Mouse (Mus musculus) frontal cortex, adult (tissue): ENCODE measurements around the gene Cyp19a1.

Experiments used
- ATAC-seq: cut with Nextera tagmentation; 2 replicates; pipeline ENCODE4 v1.9.2; 2017; ENCODE audit warnings: mild to moderate bottlenecking, moderate library complexity, mixed read lengths; ENCODE audit not compliant: low TSS enrichment

Cyp19a1 gene

DNA sequence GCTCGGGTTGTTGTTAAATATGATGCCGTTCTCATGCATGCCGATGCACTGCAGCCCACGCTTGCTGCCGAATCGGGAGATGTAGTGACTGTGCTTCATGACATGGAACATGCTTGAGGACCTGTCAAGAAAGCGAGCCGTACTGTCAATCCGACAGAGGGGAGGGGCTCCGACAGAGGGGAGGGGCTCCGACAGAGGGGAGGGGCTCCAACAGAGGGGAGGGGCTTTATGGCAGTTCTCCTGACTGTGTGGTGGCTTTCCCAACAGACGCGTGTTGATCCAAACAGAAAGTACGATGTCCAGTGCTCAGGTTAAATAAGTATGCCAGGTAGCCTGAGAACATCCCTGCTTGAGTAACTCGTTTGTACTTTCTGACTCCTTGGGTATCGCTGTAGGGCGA is 87.7 kb downstream of the Cyp19a1 start:
- ATAC-seq, result no peak

DNA sequence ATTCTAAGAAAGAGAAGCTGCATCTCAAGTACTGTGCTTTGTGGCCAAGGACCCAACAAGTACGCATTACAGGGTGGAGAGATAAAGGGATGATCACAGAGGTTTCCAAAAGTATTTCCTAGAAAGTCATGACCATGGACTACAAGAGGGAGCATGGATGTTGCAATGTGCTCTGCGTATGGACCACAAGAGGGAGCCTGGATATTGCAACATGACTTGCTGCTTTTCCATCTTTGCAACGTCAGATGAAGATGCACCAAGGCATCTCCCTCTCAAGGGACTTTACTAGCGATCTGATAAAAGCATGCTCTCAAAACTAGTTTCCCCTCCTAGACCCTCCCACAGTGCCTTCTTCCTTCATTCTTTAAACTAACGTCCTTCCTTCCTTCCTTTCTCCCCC is 98.4 kb downstream of the Cyp19a1 start:
- ATAC-seq, result peak; percentile 91

DNA sequence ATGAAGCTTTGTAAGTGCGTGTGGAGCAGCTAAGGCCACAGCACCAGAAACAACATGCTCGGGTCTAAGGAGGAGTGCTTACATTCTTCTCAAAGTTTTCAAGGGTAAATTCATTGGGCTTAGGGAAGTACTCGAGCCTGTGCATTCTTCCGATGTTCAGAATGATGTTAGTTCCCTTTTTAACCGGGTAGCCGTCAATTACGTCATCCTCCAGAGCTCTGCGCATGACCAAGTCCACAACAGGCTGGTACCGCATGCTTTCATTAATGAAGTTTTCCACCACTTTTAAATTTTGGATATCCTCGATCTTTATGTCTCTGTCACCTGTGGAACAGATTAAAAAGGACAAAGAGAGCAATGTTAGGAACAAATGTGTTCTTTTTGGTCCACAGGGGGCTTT is 99.5 kb downstream of the Cyp19a1 start:
- ATAC-seq, result no peak

DNA sequence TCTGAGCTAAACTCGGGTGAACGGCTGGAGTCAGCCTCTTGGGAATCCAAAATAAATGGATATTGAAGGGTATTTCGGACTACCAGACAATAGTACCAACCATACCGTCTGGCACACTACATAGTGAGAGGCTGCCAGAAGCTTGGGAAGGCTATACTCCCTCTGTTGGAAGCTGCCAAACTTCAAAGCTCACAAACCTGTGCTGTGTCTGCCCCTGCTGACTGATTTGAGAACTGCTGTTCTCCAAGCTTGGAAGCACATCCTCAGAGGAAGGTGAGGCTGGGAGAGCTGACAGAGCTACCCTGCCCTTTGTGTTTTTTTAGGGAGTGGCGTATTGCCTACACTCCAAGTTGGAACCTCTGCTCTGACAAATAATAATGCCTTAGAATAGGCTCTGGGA is 104.8 kb downstream of the Cyp19a1 start:
- 0 out of 2 replicates have a peak, but pooled peaks have one; percentile 44 for ATAC-seq

DNA sequence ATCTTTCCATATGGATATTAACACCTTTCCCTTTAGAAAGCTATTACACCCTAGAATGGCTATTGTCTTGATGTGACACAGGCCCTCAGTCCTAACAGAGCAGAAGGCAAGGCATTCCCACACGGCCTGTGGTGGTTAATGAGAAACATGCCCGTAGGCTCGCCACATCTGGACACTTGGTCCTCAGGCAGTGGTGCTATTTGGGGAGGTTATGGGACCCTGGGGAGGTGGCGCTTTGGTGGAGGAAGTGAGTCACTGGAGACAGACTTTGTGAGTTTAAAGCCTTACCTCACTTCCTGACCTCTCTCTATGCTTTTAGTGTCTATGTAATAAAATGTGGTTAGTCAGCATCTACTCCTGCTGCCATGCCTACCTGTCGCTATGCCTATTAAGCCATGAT is 114.2 kb downstream of the Cyp19a1 start:
- no peak for ATAC-seq

DNA sequence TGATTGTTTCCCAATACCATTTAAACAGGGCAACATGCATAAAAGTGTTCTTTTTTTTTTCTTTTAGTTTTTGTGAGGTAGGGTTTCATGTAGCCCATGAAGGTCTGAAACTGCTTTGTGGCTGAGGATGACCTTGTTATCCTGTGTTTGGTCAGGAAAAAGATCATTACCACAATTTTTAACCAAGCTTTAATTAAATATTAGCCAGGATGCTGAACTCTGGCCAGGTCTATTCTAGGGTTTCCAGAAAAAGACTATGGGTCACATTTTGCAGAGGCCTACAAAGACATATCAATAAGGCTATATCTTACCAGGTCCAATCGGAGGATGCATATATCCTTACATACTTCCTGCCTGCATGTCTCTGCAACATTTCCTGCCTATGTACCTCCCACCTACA is 128.7 kb downstream of the Cyp19a1 start:
- ATAC-seq, result no peak
